Mouse (Mus musculus): Measurements from ENCODE around the gene Ist1. TPM values are rescaled to one million over a fixed set of nuclear protein-coding genes. Genes with fewer than 3 reads are reported as not detected.
A peak's percentile ranks its signal among the peaks of the same experiment; 100 is the strongest.

The Ist1 gene
- polyA plus RNA-seq (2014; fragmentation: Nextera tagmentation; extraction: Ambion mirVana): 136 and 140 TPM in 2 replicates

GRCm38 (mm10) chr8:109693146-109693900 lies at the start of gene Ist1:
Gene Ist1, minus strand, starts transcription at chr8:109693260.
- Histone ChIP-seq H3K36me3 (ENCODE audit: insufficient read depth) (no peaks in the 10 kb centered on the region), H3K27me3 (ENCODE audit: insufficient read depth, low read length) (no peaks in the 10 kb centered on the region), H3K4me3 (ENCODE audit: low read depth, low read length) (peak within 1 kb of the TSS; percentile 100), H3K27ac (ENCODE audit: low read depth) (peak within 1 kb of the TSS; percentile 71), H3K9ac (peak within 1 kb of the TSS; percentile 96), H3K4me1 (ENCODE audit: insufficient read depth) (0 out of 2 replicates have a peak, but pooled peaks cover 4% of the 10 kb centered on the region), H3K9me3 (ENCODE audit: low read depth, low read length) (no peaks in the 10 kb centered on the region), H3K4me2 (peak within 1 kb of the TSS; percentile 60)
- ATAC-seq (ENCODE audit: insufficient read depth): peak; percentile 98
- DNase-seq: peak; percentile 100
- no peak for TF ChIP-seq CTCF (IDR thresholded peaks at IDR 0.05; ENCODE audit: low read depth)
- WGBS: under 1% methylated on average over 57 of the region's 57 CpGs

- Histone ChIP-seq H3K27ac (ENCODE audit: low read depth) (no peak overlapping the region), H3K9me3 (ENCODE audit: low read depth, low read length) (no peaks in the 10 kb centered on the region)
- WGBS: 84% methylated on average over 1 of the region's 1 CpGs
These were observed 45.0 kb upstream of the Ist1 start for GRCm38 (mm10) chr8:109738049-109738380.

GRCm38 (mm10) chr8:109737237-109738048 lies 44.4 kb upstream of the Ist1 start, which contains the start of gene Atxn1l:
Gene Atxn1l, minus strand, starts transcription at chr8:109737739.
- Histone ChIP-seq H3K27me3 (ENCODE audit: insufficient read depth, low read length) (no peaks in the 10 kb centered on the region), H3K4me1 (ENCODE audit: insufficient read depth) (peaks cover 6% of the 10 kb centered on the region), H3K9me3 (ENCODE audit: low read depth, low read length) (no peaks in the 10 kb centered on the region), H3K27ac (ENCODE audit: low read depth) (peak within 1 kb of the TSS; percentile 76; the same call in 1 of the 2 replicates), H3K36me3 (ENCODE audit: insufficient read depth) (peaks cover 17% of the 10 kb centered on the region), H3K4me2 (peak within 1 kb of the TSS; percentile 94), H3K9ac (peak within 1 kb of the TSS; percentile 96), H3K4me3 (ENCODE audit: low read depth, low read length) (peak within 1 kb of the TSS; percentile 98)
- DNase-seq: peak; percentile 90
- peak; percentile 94 for ATAC-seq (ENCODE audit: insufficient read depth)
- WGBS: under 1% methylated on average over 59 of the region's 59 CpGs
- TF ChIP-seq CTCF (IDR thresholded peaks at IDR 0.05; ENCODE audit: low read depth): peak; percentile 74

More at GRCm38 (mm10) chr8:109738049-109738380, 45.0 kb upstream of the Ist1 start:
- DNase-seq: no peak
- Histone ChIP-seq H3K27me3 (ENCODE audit: insufficient read depth, low read length) (no peaks in the 10 kb centered on the region), H3K4me2 (peak overlapping the region; percentile 94), H3K4me1 (ENCODE audit: insufficient read depth) (peaks cover 6% of the 10 kb centered on the region), H3K4me3 (ENCODE audit: low read depth, low read length) (peak overlapping the region; percentile 98), H3K36me3 (ENCODE audit: insufficient read depth) (peaks cover 12% of the 10 kb centered on the region), H3K9ac (no peak overlapping the region)
- no peak for TF ChIP-seq CTCF (IDR thresholded peaks at IDR 0.05; ENCODE audit: low read depth)
- no peak for ATAC-seq (ENCODE audit: insufficient read depth)

GRCm38 (mm10) chr8:109736819-109737218 lies 43.8 kb upstream of the Ist1 start:
- Histone ChIP-seq H3K4me2 (peak overlapping the region; percentile 94), H3K36me3 (ENCODE audit: insufficient read depth) (peaks cover 24% of the 10 kb centered on the region), H3K9me3 (ENCODE audit: low read depth, low read length) (no peaks in the 10 kb centered on the region), H3K27ac (ENCODE audit: low read depth) (peak overlapping the region; percentile 76; the same call in 1 of the 2 replicates), H3K4me3 (ENCODE audit: low read depth, low read length) (peak overlapping the region; percentile 98), H3K9ac (peak overlapping the region; percentile 96), H3K27me3 (ENCODE audit: insufficient read depth, low read length) (no peaks in the 10 kb centered on the region), H3K4me1 (ENCODE audit: insufficient read depth) (peaks cover 6% of the 10 kb centered on the region)
- TF ChIP-seq CTCF (IDR thresholded peaks at IDR 0.05; ENCODE audit: low read depth): no peak
- ATAC-seq (ENCODE audit: insufficient read depth) (peak; percentile 6; the same call in 1 of the 2 replicates), DNase-seq (peak; percentile 13)
- WGBS: 3% methylated on average over 8 of the region's 8 CpGs

- H3K4me1 ChIP-seq (ENCODE audit: insufficient read depth): peaks cover 6% of the 10 kb centered on the region
- no peaks in the 10 kb centered on the region for H3K9me3 ChIP-seq (ENCODE audit: low read depth, low read length)
- no peak for TF ChIP-seq CTCF (IDR thresholded peaks at IDR 0.05; ENCODE audit: low read depth)
- no peak overlapping the region for H3K27ac ChIP-seq (ENCODE audit: low read depth)
- ATAC-seq (ENCODE audit: insufficient read depth) (no peak), DNase-seq (no peak)
- H3K36me3 ChIP-seq (ENCODE audit: insufficient read depth): peaks cover 44% of the 10 kb centered on the region
- no peaks in the 10 kb centered on the region for H3K27me3 ChIP-seq (ENCODE audit: insufficient read depth, low read length)
- WGBS: 87% methylated on average over 3 of the region's 3 CpGs
- H3K4me3 ChIP-seq (ENCODE audit: low read depth, low read length): no peak overlapping the region
- no peak overlapping the region for H3K4me2 ChIP-seq
- H3K9ac ChIP-seq: no peak overlapping the region
These were observed 41.0 kb upstream of the Ist1 start for GRCm38 (mm10) chr8:109734018-109734417.

- H3K27ac ChIP-seq (ENCODE audit: low read depth): no peak overlapping the region
- no peak overlapping the region for H3K4me2 ChIP-seq
- no peaks in the 10 kb centered on the region for H3K4me1 ChIP-seq (ENCODE audit: insufficient read depth)
- TF ChIP-seq CTCF (IDR thresholded peaks at IDR 0.05; ENCODE audit: low read depth): no peak
- H3K27me3 ChIP-seq (ENCODE audit: insufficient read depth, low read length): no peaks in the 10 kb centered on the region
- ATAC-seq (ENCODE audit: insufficient read depth) (no peak), DNase-seq (no peak)
- H3K9ac ChIP-seq: no peak overlapping the region
- WGBS: 79% methylated on average over 3 of the region's 3 CpGs
- no peak overlapping the region for H3K4me3 ChIP-seq (ENCODE audit: low read depth, low read length)
- peaks cover 57% of the 10 kb centered on the region for H3K36me3 ChIP-seq (ENCODE audit: insufficient read depth)
- no peaks in the 10 kb centered on the region for H3K9me3 ChIP-seq (ENCODE audit: low read depth, low read length)
These were observed 38.0 kb upstream of the Ist1 start for GRCm38 (mm10) chr8:109731012-109731411.

GRCm38 (mm10) chr8:109725106-109725505 lies 32.0 kb upstream of the Ist1 start:
- Histone ChIP-seq H3K36me3 (ENCODE audit: insufficient read depth) (peaks cover 82% of the 10 kb centered on the region), H3K9ac (no peak overlapping the region), H3K4me2 (no peak overlapping the region), H3K27me3 (ENCODE audit: insufficient read depth, low read length) (no peaks in the 10 kb centered on the region), H3K4me3 (ENCODE audit: low read depth, low read length) (no peak overlapping the region), H3K9me3 (ENCODE audit: low read depth, low read length) (no peaks in the 10 kb centered on the region), H3K27ac (ENCODE audit: low read depth) (no peak overlapping the region), H3K4me1 (ENCODE audit: insufficient read depth) (no peaks in the 10 kb centered on the region)
- ATAC-seq (ENCODE audit: insufficient read depth): no peak
- DNase-seq: no peak
- 85% methylated on average over 3 of the region's 3 CpGs for WGBS
- TF ChIP-seq CTCF (IDR thresholded peaks at IDR 0.05; ENCODE audit: low read depth): no peak

All from lung, embryonic 14.5 days (tissue).